Mouse (Mus musculus): Measurements from ENCODE around the gene 1600012H06Rik. TPM values are rescaled to one million over a fixed set of nuclear protein-coding genes. Genes with fewer than 3 reads are reported as not detected.
A peak's percentile ranks its signal among the peaks of the same experiment; 100 is the strongest.
"Not testable (repeated sequence)": the region's sequence is repeated elsewhere in the genome, so short reads cannot be mapped to it uniquely, and the experiment has no call there.

Gene 1600012H06Rik
- polyA plus RNA-seq, 2 experiments from 2014 or later: 18.3 to 19.1 TPM

DNA sequence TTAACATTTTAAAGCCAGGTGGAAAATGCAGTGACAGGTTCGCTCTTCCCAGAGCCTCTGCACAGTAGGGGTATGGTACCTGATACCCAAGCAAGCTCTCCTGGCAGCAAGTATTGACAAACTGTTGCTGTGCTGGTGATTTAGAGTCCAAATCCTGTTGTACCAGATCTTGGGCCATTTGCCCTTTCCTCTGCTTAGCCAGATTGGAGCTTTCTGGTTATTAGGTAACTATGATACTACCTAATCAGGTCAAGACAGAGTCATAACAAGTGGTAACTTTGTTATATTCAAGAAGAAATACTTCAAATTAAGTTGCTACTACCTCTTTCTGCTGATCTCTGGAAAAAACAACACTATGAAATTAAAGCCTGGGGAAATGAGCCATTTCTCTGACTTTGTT lies 1.6 kb downstream of the 1600012H06Rik start:
- no peak for ATAC-seq

- ATAC-seq: no peak
These were observed 6.3 kb downstream of the 1600012H06Rik start for GRCm38 (mm10) chr17:14949161-14949827.

- no peak for ATAC-seq
These were observed 10.5 kb downstream of the 1600012H06Rik start for GRCm38 (mm10) chr17:14953452-14953851.

- no peak for ATAC-seq
These were observed 15.8 kb downstream of the 1600012H06Rik start for GRCm38 (mm10) chr17:14958686-14959327.

DNA sequence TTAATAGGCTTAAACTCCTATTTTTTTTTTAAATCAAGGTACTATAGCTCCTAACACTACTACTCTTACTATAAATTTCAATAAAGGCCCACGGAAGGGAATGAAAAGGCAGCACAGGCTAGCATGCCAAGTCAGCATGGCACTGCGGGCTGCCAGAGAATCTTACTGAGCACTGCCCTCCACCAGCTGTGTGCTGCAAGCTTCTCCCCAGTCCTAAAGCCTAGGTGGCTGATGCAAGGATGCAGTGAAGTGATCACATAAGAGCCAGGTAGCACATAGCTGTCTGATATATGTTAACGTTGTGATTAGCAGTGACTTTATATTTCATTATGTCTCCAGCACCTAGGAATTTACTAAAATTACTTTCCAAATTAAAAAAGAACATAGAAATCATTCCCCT lies 17.0 kb downstream of the 1600012H06Rik start:
- no peak for ATAC-seq

DNA sequence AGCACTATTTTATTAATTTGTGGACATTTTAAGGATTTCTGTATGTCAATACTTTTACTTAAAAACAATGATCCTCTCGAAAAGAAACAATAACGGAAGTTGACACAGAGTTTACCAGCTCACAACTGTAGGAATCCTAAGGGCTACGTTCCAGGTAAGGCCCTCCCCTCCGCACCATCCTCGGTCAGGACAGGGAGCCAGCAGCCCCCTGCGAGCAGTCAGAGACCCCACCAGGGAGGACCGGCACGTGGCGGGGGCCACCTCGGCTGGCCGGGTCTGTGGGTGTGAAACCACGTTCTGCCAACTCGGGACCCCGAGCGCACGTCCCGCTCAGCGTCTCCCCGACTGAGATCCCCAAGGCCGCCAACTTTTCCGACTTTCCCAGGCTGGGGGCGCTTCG lies 17.5 kb downstream of the 1600012H06Rik start:
- peak; percentile 22 for ATAC-seq

DNA sequence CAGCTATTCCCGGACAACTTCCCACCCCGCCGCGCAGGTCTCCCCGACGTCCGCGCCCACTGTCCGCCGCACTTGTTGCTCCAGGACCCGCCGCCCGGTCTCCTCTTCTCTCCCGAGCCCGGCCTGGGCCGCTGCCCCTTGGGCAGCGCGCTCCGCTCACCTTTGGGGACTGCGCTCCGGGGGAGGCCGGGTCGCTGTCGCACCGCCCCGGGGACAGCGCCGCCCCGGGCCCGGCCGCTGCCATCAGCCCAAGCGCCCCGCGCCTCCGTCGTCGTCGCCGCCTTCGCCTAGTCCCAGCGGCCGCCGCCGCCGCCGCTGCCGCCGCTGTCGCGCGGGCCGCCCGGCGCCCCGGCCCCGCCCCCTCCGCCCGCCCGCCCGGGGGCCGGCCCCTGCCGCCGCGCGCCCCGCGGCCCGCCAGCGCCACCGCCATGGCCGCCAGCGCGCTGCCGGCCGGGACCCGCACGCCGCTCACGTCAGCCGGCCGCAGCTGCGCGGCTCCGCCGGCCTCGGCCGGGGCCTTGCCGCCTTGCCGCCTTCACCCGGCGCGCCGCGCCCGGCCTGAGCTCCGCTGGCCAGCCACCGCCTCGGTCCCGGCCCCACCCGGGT lies 18.1 kb downstream of the 1600012H06Rik start, which contains the start of gene Phf10:
TSS of gene Phf10 (minus strand) at position 323 of the 606 bp plus-strand sequence.
- ATAC-seq: peak; percentile 61

- ATAC-seq: peak; percentile 62
These were observed 18.7 kb downstream of the 1600012H06Rik start for GRCm38 (mm10) chr17:14961557-14962154.

DNA sequence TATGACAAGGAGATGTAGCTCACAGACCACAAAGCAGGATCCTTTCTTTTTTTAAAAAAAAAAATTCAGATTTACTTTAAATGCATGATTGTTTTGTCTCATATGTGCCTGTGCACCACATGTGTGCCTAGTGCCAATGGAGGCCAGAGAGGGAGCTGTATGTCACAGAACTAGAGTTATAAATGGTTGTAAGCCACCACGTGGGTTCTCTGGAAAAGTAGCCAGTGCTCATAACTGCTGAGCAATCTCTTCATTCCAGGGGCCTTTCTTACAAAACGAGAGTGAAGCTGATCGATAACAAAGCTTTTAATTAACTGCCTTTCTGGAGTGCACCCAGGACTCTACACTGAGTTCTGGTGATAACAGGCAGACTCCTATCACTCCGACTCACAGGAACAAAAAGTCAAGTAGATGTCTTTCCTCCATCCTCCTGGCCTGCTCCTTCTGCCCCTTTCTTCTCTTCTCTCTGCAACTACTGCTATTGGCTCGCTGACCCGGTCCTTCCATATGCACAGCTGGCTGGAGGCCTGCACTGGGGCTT lies 25.5 kb downstream of the 1600012H06Rik start:
- not testable (repeated sequence) for ATAC-seq

GRCm38 (mm10) chr17:14977718-14978361 lies 34.9 kb downstream of the 1600012H06Rik start:
- peak; percentile 67 for ATAC-seq

- peak; percentile 95 for ATAC-seq
These were observed 35.5 kb downstream of the 1600012H06Rik start, which contains the start of the genes 9030025P20Rik and Gm3417 for GRCm38 (mm10) chr17:14978362-14979038. Gene 9030025P20Rik, plus strand, starts transcription at chr17:14978468. Gene Gm3417, minus strand, starts transcription at chr17:14978790.

GRCm38 (mm10) chr17:14990116-14990702 lies 47.2 kb downstream of the 1600012H06Rik start:
- ATAC-seq: not testable (repeated sequence)

DNA sequence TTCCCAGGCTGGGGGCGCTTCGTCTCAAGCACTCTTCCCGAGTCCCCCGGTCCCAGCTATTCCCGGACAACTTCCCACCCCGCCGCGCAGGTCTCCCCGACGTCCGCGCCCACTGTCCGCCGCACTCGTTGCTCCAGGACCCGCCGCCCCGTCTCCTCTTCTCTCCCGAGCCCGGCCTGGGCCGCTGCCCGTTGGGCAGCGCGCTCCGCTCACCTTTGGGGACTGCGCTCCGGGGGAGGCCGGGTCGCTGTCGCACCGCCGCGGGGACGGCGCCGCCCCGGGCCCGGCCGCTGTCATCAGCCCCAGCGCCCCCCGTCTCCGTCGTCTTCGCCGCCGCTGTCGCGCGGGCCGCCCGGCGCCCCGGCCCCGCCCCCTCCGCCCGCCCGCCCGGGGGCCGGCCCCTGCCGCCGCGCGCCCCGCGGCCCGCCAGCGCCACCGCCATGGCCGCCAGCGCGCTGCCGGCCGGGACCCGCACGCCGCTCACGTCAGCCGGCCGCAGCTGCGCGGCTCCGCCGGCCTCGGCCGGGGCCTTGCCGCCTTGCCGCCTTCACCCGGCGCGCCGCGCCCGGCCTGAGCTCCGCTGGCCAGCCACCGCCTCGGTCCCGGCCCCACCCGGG lies 49.6 kb downstream of the 1600012H06Rik start:
- peak; percentile 64 for ATAC-seq

GRCm38 (mm10) chr17:14993139-14993832 lies 50.3 kb downstream of the 1600012H06Rik start:
- ATAC-seq: peak; percentile 43

GRCm38 (mm10) chr17:14994140-14994539 lies 51.2 kb downstream of the 1600012H06Rik start:
- ATAC-seq: not testable (repeated sequence)

DNA sequence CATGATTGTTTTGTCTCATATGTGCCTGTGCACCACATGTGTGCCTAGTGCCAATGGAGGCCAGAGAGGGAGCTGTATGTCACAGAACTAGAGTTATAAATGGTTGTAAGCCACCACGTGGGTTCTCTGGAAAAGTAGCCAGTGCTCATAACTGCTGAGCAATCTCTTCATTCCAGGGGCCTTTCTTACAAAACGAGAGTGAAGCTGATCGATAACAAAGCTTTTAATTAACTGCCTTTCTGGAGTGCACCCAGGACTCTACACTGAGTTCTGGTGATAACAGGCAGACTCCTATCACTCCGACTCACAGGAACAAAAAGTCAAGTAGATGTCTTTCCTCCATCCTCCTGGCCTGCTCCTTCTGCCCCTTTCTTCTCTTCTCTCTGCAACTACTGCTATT lies 57.1 kb downstream of the 1600012H06Rik start:
- not testable (repeated sequence) for ATAC-seq

GRCm38 (mm10) chr17:15009088-15009487 lies 66.1 kb downstream of the 1600012H06Rik start:
- ATAC-seq: peak; percentile 64

All from activated CD4-positive, CD25-positive, alpha-beta regulatory T cell, adult 4 months (primary cell).